Mouse (Mus musculus) C2C12 (cell line): ENCODE data around the gene Tmem18. TPM values are rescaled to one million over a fixed set of nuclear protein-coding genes. Genes with fewer than 3 reads are reported as not detected.

Experiments used
- H3K27me3 ChIP-seq: one replicate; pipeline ENCODE4 v1.6.1; 2011; ENCODE audit not compliant: control insufficient read depth, insufficient read depth, insufficient read length
- H3K36me3 ChIP-seq: one replicate; pipeline ENCODE4 v1.6.1; 2011; ENCODE audit not compliant: control insufficient read depth, insufficient read depth
- H3K4me3 ChIP-seq: one replicate; pipeline ENCODE4 v1.5.1; 2011; ENCODE audit warnings: mild to moderate bottlenecking, control low read depth; ENCODE audit not compliant: poor library complexity, insufficient read depth, severe bottlenecking
- H3K79me2 ChIP-seq: one replicate; pipeline ENCODE4 v1.6.1; 2011; ENCODE audit not compliant: control insufficient read depth, insufficient read depth
- H3K79me3 ChIP-seq: one replicate; pipeline ENCODE4 v1.6.1; 2011; ENCODE audit warnings: low read depth, control low read depth
- H3ac ChIP-seq: one replicate; pipeline ENCODE3; 2011; ENCODE audit warnings: low read depth; ENCODE audit not compliant: control insufficient read depth, insufficient read length
- CEBPB ChIP-seq: IDR thresholded peaks from one replicate; pipeline ENCODE4 v1.6.1; 2011; ENCODE audit warnings: low read depth, mild to moderate bottlenecking, control low read depth, moderate library complexity
- CTCF ChIP-seq: IDR thresholded peaks from one replicate; pipeline ENCODE4 v1.5.1; 2011; ENCODE audit not compliant: control insufficient read depth, insufficient read depth, insufficient read length
- FOSL1 ChIP-seq: IDR thresholded peaks from one replicate; pipeline ENCODE4 v1.8.0; 2011; ENCODE audit warnings: mild to moderate bottlenecking, low read length; ENCODE audit not compliant: poor library complexity, insufficient read depth, severe bottlenecking
- MAX ChIP-seq: IDR thresholded peaks from one replicate; pipeline ENCODE4 v1.6.1; 2011; ENCODE audit warnings: mild to moderate bottlenecking, control low read depth
- MYOD1 ChIP-seq: IDR thresholded peaks from one replicate; pipeline ENCODE4 v1.6.1; 2011; ENCODE audit warnings: low read depth; ENCODE audit not compliant: control insufficient read depth, insufficient read length
- MYOG ChIP-seq: IDR thresholded peaks from one replicate; pipeline ENCODE4 v1.6.1; 2011; ENCODE audit not compliant: control insufficient read depth, insufficient read length; ENCODE audit errors: extremely low read depth
- USF1 ChIP-seq: IDR thresholded peaks from one replicate; pipeline ENCODE4 v1.6.1; 2011; ENCODE audit warnings: low read depth, mild to moderate bottlenecking, control low read depth, moderate library complexity
- polyA plus RNA-seq: library from polyadenylated mRNA; unstranded; fragments of >200 nt; fragmentation: generic; extraction: Trizol; gene quantifications from one replicate; pipeline ENCODE4 v1.2.1, GENCODE M21; 2012; ENCODE audit warnings: missing spikeins

Tmem18 gene
- polyA plus RNA-seq, 1 experiment = 6.9 TPM

GRCm38 (mm10) chr12:30599474-30599873, 15.2 kb downstream of the Tmem18 start:
- Histone ChIP-seq H3K27me3 (no peaks in the 10 kb centered on the region), H3K79me3 (no peaks in the 10 kb centered on the region), H3ac (no peak overlapping the region), H3K36me3 (no peaks in the 10 kb centered on the region), H3K79me2 (no peaks in the 10 kb centered on the region), H3K4me3 (no peak overlapping the region)
- TF ChIP-seq USF1 (no peak), MYOD1 (no peak)

- TF ChIP-seq CEBPB (no peak), FOSL1 (no peak), MAX (no peak), CTCF (no peak), MYOG (no peak), USF1 (no peak), MYOD1 (no peak)
- no peaks in the 10 kb centered on the region for H3K79me2 ChIP-seq
Observed at GRCm38 (mm10) chr12:30599997-30600396, 15.8 kb downstream of the Tmem18 start.

DNA sequence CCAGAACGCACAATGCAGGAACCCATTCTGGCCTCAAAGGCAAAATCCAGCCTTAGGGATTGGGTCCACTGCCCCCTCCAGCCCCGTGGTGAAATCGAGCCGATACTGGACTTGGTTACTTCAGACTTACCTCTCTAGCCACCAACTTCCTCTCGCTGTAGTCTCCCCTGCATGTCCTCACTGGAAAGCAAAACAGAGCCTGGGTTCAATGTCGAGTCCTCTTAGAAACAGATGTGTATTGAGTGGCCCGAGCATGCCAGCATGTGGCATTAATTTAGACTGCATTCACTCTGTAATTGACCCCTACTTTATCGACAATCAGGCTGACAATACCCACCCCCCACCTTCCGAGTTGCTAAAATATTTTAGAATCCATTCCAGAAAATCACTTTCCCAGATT, 19.8 kb downstream of the Tmem18 start:
- TF ChIP-seq MYOD1 (no peak), CEBPB (no peak), USF1 (no peak), MAX (no peak), FOSL1 (no peak), CTCF (no peak), MYOG (no peak)
- no peaks in the 10 kb centered on the region for H3K27me3 ChIP-seq
- H3ac ChIP-seq = no peak overlapping the region
- H3K36me3 ChIP-seq = no peaks in the 10 kb centered on the region
- no peak overlapping the region for H3K4me3 ChIP-seq
- H3K79me3 ChIP-seq = no peaks in the 10 kb centered on the region
- no peaks in the 10 kb centered on the region for H3K79me2 ChIP-seq

More at GRCm38 (mm10) chr12:30599997-30600396, 15.8 kb downstream of the Tmem18 start:
- Histone ChIP-seq H3ac (no peak overlapping the region), H3K4me3 (no peak overlapping the region), H3K79me3 (no peaks in the 10 kb centered on the region), H3K36me3 (no peaks in the 10 kb centered on the region), H3K27me3 (no peaks in the 10 kb centered on the region)

DNA sequence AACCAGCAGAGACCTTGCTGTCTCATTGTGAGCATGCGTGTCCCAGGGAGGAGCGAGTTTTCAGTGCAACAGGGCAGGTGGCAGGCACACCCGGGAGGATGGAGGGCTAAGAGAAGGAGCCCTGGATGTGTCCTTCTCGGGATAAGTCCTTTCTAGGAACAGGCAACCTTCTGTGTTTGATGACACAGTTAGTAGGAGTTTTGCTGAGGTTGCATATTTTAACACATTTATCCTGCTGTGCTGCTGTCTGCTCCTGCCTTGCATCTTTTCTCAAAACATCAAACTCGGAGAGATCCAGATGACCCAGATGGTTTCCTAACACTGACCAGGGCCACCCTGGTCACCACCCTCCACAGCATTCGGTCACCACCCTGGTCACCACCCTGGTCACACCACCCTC, 20.6 kb downstream of the Tmem18 start:
- no peaks in the 10 kb centered on the region for H3K27me3 ChIP-seq
- no peak for TF ChIP-seq CEBPB
- TF ChIP-seq MAX = no peak
- TF ChIP-seq MYOD1 = no peak
- TF ChIP-seq USF1 = no peak
- TF ChIP-seq MYOG = no peak
- TF ChIP-seq CTCF = no peak
- no peak for TF ChIP-seq FOSL1
- H3ac ChIP-seq = no peak overlapping the region
- no peaks in the 10 kb centered on the region for H3K36me3 ChIP-seq
- H3K79me3 ChIP-seq = no peaks in the 10 kb centered on the region
- H3K4me3 ChIP-seq = no peak overlapping the region
- H3K79me2 ChIP-seq = no peaks in the 10 kb centered on the region

DNA sequence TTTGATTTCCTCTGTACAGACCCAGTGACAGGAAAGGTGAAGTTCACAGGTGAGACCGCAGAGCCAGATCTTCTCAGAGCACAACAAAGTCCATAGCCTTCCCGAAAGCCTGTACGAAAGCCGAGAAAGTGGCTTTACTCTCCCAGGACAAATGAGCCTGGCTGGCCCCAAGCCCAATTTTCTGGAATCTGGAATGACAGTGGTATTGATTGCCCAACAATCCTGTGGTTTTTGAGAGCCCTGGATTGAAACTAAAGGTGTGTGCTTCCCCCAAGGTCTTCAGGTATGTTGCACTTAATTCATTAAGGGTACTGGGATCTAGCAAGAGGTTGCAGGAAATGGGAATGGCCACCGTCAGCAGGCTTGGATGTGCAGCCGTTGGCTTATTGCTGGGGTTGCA, 21.7 kb downstream of the Tmem18 start:
- Histone ChIP-seq H3K79me2 (no peaks in the 10 kb centered on the region), H3ac (no peak overlapping the region), H3K79me3 (no peaks in the 10 kb centered on the region), H3K36me3 (no peaks in the 10 kb centered on the region), H3K4me3 (no peak overlapping the region), H3K27me3 (no peaks in the 10 kb centered on the region)
- TF ChIP-seq USF1 = no peak
- TF ChIP-seq CTCF = no peak
- no peak for TF ChIP-seq FOSL1
- TF ChIP-seq MYOD1 = no peak
- no peak for TF ChIP-seq CEBPB
- TF ChIP-seq MYOG = no peak
- no peak for TF ChIP-seq MAX

DNA sequence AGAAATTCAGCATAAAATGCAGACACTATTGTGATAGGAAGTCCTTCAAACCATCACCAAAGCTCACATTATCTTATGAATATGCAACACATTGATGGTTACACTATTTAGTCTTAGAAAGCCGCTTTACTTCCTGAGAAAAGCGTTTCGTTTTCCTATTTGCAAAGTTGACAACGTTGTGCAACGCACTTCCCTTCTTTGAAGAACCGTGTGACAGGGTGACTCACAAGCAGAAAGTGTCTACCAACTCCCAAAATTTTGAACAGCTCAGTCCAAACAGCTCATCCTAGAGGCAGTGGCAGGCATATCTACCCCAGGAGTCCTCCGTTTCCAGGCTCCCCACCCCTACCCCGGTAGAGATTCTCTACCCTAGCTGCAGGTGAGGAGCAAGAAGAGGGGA, 22.5 kb downstream of the Tmem18 start:
- TF ChIP-seq MAX = no peak
- TF ChIP-seq CTCF = no peak
- TF ChIP-seq FOSL1 = no peak
- TF ChIP-seq CEBPB = no peak
- TF ChIP-seq USF1 = no peak
- no peak for TF ChIP-seq MYOG
- no peak for TF ChIP-seq MYOD1
- Histone ChIP-seq H3K36me3 (no peaks in the 10 kb centered on the region), H3K27me3 (peaks cover 3% of the 10 kb centered on the region), H3K79me3 (no peaks in the 10 kb centered on the region), H3ac (no peak overlapping the region), H3K79me2 (no peaks in the 10 kb centered on the region), H3K4me3 (no peak overlapping the region)
